Mouse (Mus musculus): Measurements from ENCODE around the gene Spink4.

DNA sequence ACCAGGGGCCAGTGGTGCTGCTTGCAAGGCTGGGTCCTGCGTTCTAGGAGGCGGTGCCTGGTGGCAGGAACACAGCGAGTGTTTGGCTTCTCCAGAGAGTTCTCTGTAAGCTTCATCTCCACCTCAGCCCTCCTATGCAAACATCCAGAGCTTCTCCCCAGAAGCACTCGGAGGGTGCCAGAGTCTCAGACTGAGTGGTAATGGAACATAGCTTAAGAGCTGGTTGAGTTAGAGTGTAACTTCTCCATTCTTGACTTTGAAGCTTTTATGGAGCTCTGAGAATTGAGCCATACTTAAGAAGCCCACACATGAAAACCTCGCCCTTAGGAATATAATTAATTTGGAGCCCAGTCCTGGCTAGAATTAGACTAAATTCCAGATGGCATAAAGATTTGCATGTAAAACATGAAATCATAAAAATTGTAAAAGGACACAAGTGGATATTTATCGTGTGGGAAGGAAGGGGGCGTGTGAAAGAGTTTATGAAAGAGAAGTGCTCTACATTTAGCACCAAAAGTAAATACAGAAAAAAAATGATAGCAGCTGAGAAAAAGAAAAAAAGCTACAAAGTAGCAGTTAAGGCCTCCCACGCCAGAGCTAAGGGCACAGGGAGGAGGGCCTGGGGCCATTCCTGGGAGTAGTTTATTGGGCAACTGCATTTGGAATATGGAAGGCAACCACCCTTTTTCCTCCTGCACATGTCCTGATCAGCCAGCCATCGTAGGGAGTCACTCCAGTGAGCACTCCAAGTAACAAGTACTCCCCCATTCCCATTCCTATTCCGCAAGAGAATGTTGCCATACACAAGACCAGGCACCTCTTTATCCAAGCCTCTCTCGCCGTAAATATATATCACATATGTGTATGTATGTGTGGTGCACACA is 35.3 kb upstream of the Spink4 start:
- TF ChIP-seq CTCF (IDR thresholded peaks at IDR 0.05 in 2 of 3, conservative IDR thresholded peaks at IDR 0.05 in 1 of 3; ENCODE audit: control insufficient read depth in 1 of 3, insufficient read depth in 1 of 3, low read depth in 2 of 3, low read length in 3 of 3, poor library complexity in 1 of 3, severe bottlenecking in 1 of 3): no peak
- no peak for TF ChIP-seq MAFK (IDR thresholded peaks at IDR 0.05; ENCODE audit: borderline replicate concordance, low read depth, low read length)
- TF ChIP-seq MAX (IDR thresholded peaks at IDR 0.05; ENCODE audit: low read length): no peak
- TF ChIP-seq POLR2A (IDR thresholded peaks at IDR 0.05; ENCODE audit: control insufficient read depth in 1 of 2, insufficient read depth in 1 of 2, low read depth in 1 of 2, low read length in 2 of 2, poor library complexity in 1 of 2): no peak
